Mouse (Mus musculus): ENCODE results near the gene Mark3. TPM values are rescaled to one million over a fixed set of nuclear protein-coding genes. Genes with fewer than 3 reads are reported as not detected.

Gene Mark3
- total and polyA plus RNA-seq, 2 experiments from 2014 or later: 36.9 to 172 TPM

DNA sequence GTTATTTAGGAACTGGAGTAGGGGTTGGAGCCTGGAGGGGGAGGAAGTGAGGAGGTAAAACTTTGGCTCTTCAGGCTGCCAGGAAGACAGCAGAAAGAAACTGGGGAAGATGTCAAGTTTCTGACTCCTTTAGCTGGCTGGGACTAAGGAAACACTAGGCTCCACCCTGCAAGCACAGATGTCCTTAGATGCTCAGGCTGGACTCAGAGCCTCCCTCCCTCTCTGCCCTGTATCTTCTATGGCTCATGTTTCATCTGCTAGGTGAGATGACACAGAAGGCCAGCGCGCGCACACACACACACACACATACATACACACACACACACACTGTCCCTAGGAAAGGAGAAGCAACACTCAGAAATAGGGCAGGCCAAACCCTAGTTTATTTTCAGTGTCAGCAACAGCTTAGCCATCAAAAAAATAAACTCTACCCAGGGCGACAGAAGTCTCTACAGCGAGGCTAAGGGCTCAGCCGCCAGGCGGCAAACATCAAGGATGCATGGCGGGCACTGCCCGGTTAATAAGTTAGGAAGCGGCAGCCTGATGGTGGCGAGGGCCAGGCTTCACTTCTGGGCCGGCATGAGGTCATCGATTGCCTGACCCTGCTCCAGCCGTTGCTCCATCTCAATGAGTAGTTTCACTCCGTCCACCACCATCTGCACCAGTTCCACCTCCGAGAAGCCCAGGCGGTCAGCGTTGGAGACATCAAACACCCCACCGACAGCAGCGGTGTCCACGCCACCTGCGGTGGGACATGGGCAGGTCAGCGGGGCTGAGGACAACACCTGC is 94.9 kb downstream of the Mark3 start:
- DNase-seq (no peak), ATAC-seq (no peak)
- Histone ChIP-seq H3K9me3 (ENCODE audit: low read length) (no peaks in the 10 kb centered on the region), H3K27me3 (ENCODE audit: insufficient read depth, low read length) (no peaks in the 10 kb centered on the region), H3K9ac (0 out of 2 replicates have a peak overlapping the region, but pooled peaks have one; percentile 10), H3K4me3 (ENCODE audit: low read depth, low read length) (peak overlapping the region; percentile 11; the same call in 1 of the 2 replicates), H3K36me3 (ENCODE audit: insufficient read depth) (peaks cover 20% of the 10 kb centered on the region; the same call in 1 of the 2 replicates), H3K27ac (ENCODE audit: low read depth, low read length) (peak overlapping the region; percentile 62), H3K4me2 (ENCODE audit: low read depth) (peak overlapping the region; percentile 93), H3K4me1 (ENCODE audit: insufficient read depth) (peaks cover 19% of the 10 kb centered on the region)
- WGBS: 48% methylated on average over 23 of the region's 23 CpGs
- no peak for TF ChIP-seq CTCF (IDR thresholded peaks at IDR 0.05; ENCODE audit: low read depth)

DNA sequence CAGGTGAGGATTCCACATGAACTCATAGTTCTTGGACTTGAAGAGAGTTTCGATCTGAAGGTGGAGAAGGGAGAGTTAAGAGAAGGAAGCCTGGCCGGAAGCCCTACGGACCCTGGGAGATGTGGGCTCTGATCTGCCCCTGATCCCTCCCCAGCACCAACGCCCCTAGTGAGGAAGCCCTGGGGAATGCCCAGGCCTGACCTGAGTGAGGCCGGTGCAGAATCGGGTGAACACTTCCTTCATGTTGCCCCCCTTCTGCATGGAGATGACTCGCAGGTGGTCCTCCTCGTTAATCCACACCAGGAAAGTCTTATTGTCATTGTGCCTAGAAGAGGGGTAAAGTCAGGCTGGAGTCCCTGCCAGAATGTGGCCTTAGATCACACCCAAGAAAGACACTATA is 95.6 kb downstream of the Mark3 start:
- 27% methylated on average over 8 of the region's 8 CpGs for WGBS
- Histone ChIP-seq H3K27me3 (ENCODE audit: insufficient read depth, low read length) (no peaks in the 10 kb centered on the region), H3K9ac (peak overlapping the region; percentile 97), H3K9me3 (ENCODE audit: low read length) (no peaks in the 10 kb centered on the region), H3K4me1 (ENCODE audit: insufficient read depth) (peaks cover 19% of the 10 kb centered on the region), H3K4me3 (ENCODE audit: low read depth, low read length) (peak overlapping the region; percentile 82), H3K36me3 (ENCODE audit: insufficient read depth) (peaks cover 20% of the 10 kb centered on the region; the same call in 1 of the 2 replicates), H3K27ac (ENCODE audit: low read depth, low read length) (no peak overlapping the region), H3K4me2 (ENCODE audit: low read depth) (peak overlapping the region; percentile 93)
- ATAC-seq (no peak), DNase-seq (no peak)
- TF ChIP-seq CTCF (IDR thresholded peaks at IDR 0.05; ENCODE audit: low read depth): no peak

DNA sequence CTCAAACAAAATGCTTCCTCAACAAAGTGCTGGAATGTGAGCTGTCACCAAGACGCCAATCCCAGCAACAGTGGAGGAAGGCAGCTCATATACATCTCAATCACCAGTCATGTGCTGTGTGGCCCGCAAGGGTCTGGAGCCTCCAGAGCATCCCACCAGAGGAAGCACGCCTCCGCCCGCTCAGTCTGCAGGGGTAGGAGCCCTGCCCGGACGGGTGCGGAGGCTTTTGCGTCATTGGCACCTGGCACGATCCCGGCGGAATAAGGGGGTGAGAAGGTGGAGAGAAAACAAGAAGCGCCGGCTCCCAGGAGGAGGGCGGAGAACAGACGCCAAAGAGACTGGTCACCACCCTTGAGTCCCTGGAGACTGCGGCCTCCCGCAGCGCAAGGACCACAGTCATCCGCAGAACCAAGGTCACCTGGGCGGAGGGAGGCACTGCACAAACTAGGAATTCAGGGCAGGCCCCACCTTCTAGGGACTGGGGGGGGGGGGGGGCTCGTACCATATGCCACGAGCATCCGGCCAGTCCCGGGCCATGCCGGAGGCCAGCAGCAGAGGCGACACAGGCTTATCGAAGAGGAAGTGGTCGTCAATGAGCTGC is 96.1 kb downstream of the Mark3 start:
- Histone ChIP-seq H3K27me3 (ENCODE audit: insufficient read depth, low read length) (no peaks in the 10 kb centered on the region), H3K9me3 (ENCODE audit: low read length) (no peaks in the 10 kb centered on the region), H3K4me1 (ENCODE audit: insufficient read depth) (peaks cover 19% of the 10 kb centered on the region), H3K4me3 (ENCODE audit: low read depth, low read length) (peak overlapping the region; percentile 82), H3K27ac (ENCODE audit: low read depth, low read length) (0 out of 2 replicates have a peak overlapping the region, but pooled peaks have one; percentile 35), H3K36me3 (ENCODE audit: insufficient read depth) (peaks cover 17% of the 10 kb centered on the region; the same call in 1 of the 2 replicates), H3K4me2 (ENCODE audit: low read depth) (peak overlapping the region; percentile 93), H3K9ac (peak overlapping the region; percentile 97)
- DNase-seq (no peak), ATAC-seq (no peak)
- 2% methylated on average over 29 of the region's 29 CpGs for WGBS
- no peak for TF ChIP-seq CTCF (IDR thresholded peaks at IDR 0.05; ENCODE audit: low read depth)

DNA sequence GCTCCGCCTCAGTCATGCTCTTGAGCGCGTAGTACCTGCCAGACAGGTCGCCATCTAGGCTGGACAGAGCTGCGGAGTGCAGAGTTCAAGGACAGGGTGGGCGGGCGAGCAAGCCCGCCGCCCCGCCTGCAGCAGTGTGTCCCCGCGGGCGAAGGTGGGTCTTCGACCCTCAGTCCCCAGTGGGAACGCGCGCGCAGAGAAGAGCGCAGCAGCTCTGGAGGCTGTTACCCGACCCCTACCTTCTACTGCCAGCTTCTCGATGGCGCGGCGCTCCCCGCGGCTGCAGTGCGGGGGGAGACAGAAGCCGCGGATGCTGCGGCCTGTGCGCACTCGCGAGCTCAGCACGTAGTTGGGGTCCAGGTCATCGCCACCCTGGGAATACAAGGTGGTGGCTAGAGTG is 96.7 kb downstream of the Mark3 start:
- peak; percentile 54 for DNase-seq
- Histone ChIP-seq H3K4me3 (ENCODE audit: low read depth, low read length) (peak overlapping the region; percentile 82), H3K27me3 (ENCODE audit: insufficient read depth, low read length) (no peaks in the 10 kb centered on the region), H3K4me2 (ENCODE audit: low read depth) (peak overlapping the region; percentile 93), H3K4me1 (ENCODE audit: insufficient read depth) (peaks cover 19% of the 10 kb centered on the region), H3K9ac (peak overlapping the region; percentile 97), H3K9me3 (ENCODE audit: low read length) (no peaks in the 10 kb centered on the region), H3K36me3 (ENCODE audit: insufficient read depth) (peaks cover 17% of the 10 kb centered on the region; the same call in 1 of the 2 replicates), H3K27ac (ENCODE audit: low read depth, low read length) (peak overlapping the region; percentile 91)
- no peak for TF ChIP-seq CTCF (IDR thresholded peaks at IDR 0.05; ENCODE audit: low read depth)
- WGBS: 2% methylated on average over 34 of the region's 35 CpGs
- ATAC-seq: peak; percentile 16; the same call in 1 of the 2 replicates

DNA sequence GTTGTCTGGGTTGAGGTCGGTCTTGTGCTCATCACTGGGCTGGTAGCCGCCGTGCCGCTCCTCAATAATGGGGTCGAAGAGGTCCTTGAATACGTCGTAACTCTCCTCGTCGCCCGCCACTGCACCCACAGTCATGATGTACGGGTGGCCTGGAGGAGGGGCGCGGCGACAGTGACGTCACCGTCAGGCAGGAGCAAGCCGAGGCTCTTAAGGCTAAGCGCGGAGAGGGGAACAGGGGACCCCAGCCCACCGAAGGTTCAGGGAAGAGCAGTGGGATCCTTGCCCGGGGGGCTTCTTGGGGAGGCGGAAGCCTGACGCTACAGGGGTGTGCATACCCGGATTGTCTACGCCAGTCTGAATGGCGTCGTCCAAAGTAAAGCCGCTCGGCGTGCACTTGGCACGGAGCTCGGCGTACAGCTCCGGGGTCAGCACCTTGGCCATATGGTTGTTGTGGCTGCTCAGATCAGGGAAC is 97.1 kb downstream of the Mark3 start:
- WGBS: 4% methylated on average over 34 of the region's 34 CpGs
- H3K9ac ChIP-seq: peak overlapping the region; percentile 97
- H3K4me3 ChIP-seq (ENCODE audit: low read depth, low read length): peak overlapping the region; percentile 82
- peak; percentile 70 for ATAC-seq
- peak; percentile 87 for DNase-seq
- H3K27me3 ChIP-seq (ENCODE audit: insufficient read depth, low read length): no peaks in the 10 kb centered on the region
- no peak for TF ChIP-seq CTCF (IDR thresholded peaks at IDR 0.05; ENCODE audit: low read depth)
- no peaks in the 10 kb centered on the region for H3K9me3 ChIP-seq (ENCODE audit: low read length)
- peak overlapping the region; percentile 91 for H3K27ac ChIP-seq (ENCODE audit: low read depth, low read length)
- peaks cover 19% of the 10 kb centered on the region for H3K4me1 ChIP-seq (ENCODE audit: insufficient read depth)
- H3K36me3 ChIP-seq (ENCODE audit: insufficient read depth): peaks cover 17% of the 10 kb centered on the region; the same call in 1 of the 2 replicates
- peak overlapping the region; percentile 93 for H3K4me2 ChIP-seq (ENCODE audit: low read depth)

DNA sequence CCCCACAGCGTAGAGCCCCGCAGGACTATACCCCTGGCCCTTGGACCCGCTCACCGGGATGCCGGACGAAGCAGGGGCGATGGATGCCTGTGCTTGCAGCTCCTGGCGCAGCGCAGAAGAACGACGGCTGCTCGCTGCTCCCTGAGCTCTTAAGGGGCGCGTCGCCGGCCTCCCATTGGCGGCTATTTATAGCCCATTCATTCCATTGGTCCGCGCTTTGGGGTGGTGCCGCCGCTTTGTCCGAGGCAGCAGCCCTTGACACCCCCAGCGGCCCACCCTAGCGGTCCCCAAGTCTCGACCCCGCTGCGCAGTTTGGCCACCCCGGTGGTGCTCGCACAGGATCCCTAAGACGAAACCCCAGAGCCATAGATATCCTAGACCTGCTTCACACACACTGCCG is 97.9 kb downstream of the Mark3 start, which contains the start of gene Ckb:
Gene Ckb, minus strand, starts transcription at position 163 of the 400 bp plus-strand sequence.
- Histone ChIP-seq H3K9me3 (ENCODE audit: low read length) (no peaks in the 10 kb centered on the region), H3K9ac (peak within 1 kb of the TSS; percentile 97), H3K27me3 (ENCODE audit: insufficient read depth, low read length) (no peaks in the 10 kb centered on the region), H3K4me3 (ENCODE audit: low read depth, low read length) (peak within 1 kb of the TSS; percentile 82), H3K36me3 (ENCODE audit: insufficient read depth) (peaks cover 10% of the 10 kb centered on the region; the same call in 1 of the 2 replicates), H3K4me1 (ENCODE audit: insufficient read depth) (peaks cover 22% of the 10 kb centered on the region), H3K27ac (ENCODE audit: low read depth, low read length) (peak within 1 kb of the TSS; percentile 91), H3K4me2 (ENCODE audit: low read depth) (peak within 1 kb of the TSS; percentile 93)
- 4% methylated on average over 31 of the region's 31 CpGs for WGBS
- DNase-seq: peak; percentile 96
- peak; percentile 91 for ATAC-seq
- peak; percentile 26; the same call in 1 of the 2 replicates for TF ChIP-seq CTCF (IDR thresholded peaks at IDR 0.05; ENCODE audit: low read depth)

Measured in forebrain, postnatal 0 days (tissue).